In the genomic region with DNA sequence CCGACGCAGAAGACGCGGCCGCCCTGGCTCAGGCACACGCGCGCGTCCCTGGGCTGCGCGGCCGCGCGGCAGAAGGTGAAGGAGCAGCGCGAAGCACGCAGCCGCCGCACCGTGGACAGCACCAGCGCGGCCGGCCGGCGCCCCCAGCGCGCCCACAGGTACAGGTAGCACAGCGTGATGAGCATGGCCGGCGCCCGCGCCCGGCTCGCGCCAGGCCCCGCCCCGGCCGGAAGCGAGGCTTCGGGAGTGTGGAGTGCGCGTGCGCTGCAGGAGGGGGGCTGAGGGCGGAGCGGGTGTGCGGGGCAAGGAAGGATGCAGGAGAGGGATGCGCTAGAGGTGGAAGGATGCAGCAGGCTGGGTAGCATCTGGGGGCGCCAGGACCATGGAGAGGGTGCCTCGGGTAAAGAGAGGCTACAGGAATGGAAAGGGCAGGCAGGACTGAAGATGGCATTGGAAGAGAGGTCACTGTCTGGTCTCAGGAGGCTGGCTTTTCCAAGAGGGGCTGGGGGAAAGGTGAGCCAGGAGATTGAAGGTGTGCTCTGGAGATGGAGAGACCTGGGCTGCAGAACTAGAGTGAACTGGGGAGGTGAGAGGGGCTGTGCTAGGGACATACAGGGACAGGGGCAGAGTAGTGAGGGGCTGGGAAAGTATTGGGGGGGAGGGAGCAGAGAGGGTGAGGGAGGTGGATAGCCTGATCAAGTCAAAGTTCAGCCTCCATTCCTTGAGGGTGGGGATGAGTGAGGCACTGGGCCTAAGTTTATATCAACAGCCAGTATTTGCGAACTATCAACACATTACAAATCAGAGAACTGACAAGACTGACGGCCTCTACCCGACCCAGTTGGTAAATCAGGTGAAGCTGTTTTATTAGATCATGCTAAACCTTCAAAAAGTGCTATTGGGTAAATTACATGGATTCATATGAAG, we compare ENCODE assay signal across 8 mouse cellular contexts. TPM values are rescaled to one million over a fixed set of nuclear protein-coding genes. Genes with fewer than 3 reads are reported as not detected.
DNase-seq lines count a peak whose midpoint lies in the region; ATAC-seq and TF ChIP-seq lines count a peak whose summit lies in the region.

No protein-coding gene starts in this region.

- no peaks in the 10 kb centered on the region for H3K27me3 ChIP-seq in cerebellum, adult 2 months (ENCODE audit: control insufficient read depth, insufficient read depth, low read length)
- peaks cover 3% of the 10 kb centered on the region; the same call in 1 of the 2 replicates for H3K27me3 ChIP-seq in hindbrain, embryonic 13.5 days

- peak overlapping the region; percentile 84 for H3K4me3 ChIP-seq in cerebellum, adult 2 months (replicated peaks; ENCODE audit: insufficient read depth, low read depth, low read length)
- H3K4me3 ChIP-seq in hindbrain, embryonic 13.5 days = peak overlapping the region; percentile 88

- TF ChIP-seq CTCF in cerebellum, adult 2 months (IDR thresholded peaks at IDR 0.05; ENCODE audit: borderline replicate concordance, insufficient read depth, low read depth, low read length) = no peak

- peak; percentile 97 for ATAC-seq in hindbrain, embryonic 13.5 days (ENCODE audit: low FRiP score)

- DNase-seq in NIH3T3 (ENCODE audit: low read depth) = peak; percentile 84
- DNase-seq in cerebellum, adult 2 months = peak; percentile 91
- peak; percentile 51 to 66 for DNase-seq in frontal cortex, postnatal 25 days (ENCODE audit: low spot score in 2 of 2)
- DNase-seq in layer of hippocampus, postnatal 36 days = peak; percentile 75 to 78
- peak; percentile 75 for DNase-seq in lung, postnatal 25 days (ENCODE audit: low spot score)
- DNase-seq in retina, embryonic 14.5 days (ENCODE audit: low spot score) = peak; percentile 85
- DNase-seq in thymus, postnatal 25 days = peak; percentile 87

- H3K4me1 ChIP-seq in cerebellum, adult 2 months (ENCODE audit: control insufficient read depth, insufficient read depth, low read length) = peaks cover 3% of the 10 kb centered on the region
- peaks cover 14% of the 10 kb centered on the region for H3K4me1 ChIP-seq in hindbrain, embryonic 13.5 days (replicated peaks)

- H3K4me2 ChIP-seq in hindbrain, embryonic 13.5 days = peak overlapping the region; percentile 98

- peak; percentile 98 for TF ChIP-seq POLR2A in cerebellum, adult 2 months (IDR thresholded peaks at IDR 0.05; ENCODE audit: borderline replicate concordance, insufficient read depth, low read length)

- H3K27ac ChIP-seq in cerebellum, adult 2 months (ENCODE audit: insufficient read depth, low read length) = peak overlapping the region; percentile 80
- peak overlapping the region; percentile 88 for H3K27ac ChIP-seq in hindbrain, embryonic 13.5 days

- H3K36me3 ChIP-seq in hindbrain, embryonic 13.5 days = no peaks in the 10 kb centered on the region

- WGBS in cerebellum, adult 2 months = 4% methylated on average over 52 of the region's 52 CpGs
- WGBS in hindbrain, embryonic 13.5 days = 6% methylated on average over 52 of the region's 52 CpGs

- H3K9me3 ChIP-seq in hindbrain, embryonic 13.5 days = no peaks in the 10 kb centered on the region

- H3K9ac ChIP-seq in hindbrain, embryonic 13.5 days = peak overlapping the region; percentile 91

RNA-seq across cellular contexts. Expression of a gene that starts 23.0 kb away (rescaled TPM):
- polyA plus RNA-seq in cerebellum, adult 2 months (2012; rRNA removed) = 17.5 and 19.3 TPM in 2 replicates
- polyA plus RNA-seq in hindbrain, embryonic 13.5 days (2015; fragmentation: Nextera tagmentation; extraction: Ambion mirVana) = 8.0 and 9.3 TPM in 2 replicates
- 10 to 100 TPM; 12.8 to 13.0 TPM for total RNA-seq in layer of hippocampus, postnatal 36 days (2021)

RNA-seq across cellular contexts. Expression of a gene that starts 37.9 kb away (rescaled TPM):
- polyA plus RNA-seq in cerebellum, adult 2 months (2012; rRNA removed) = 0.46 TPM in 2 replicates
- polyA plus RNA-seq in hindbrain, embryonic 13.5 days (2015; fragmentation: Nextera tagmentation; extraction: Ambion mirVana) = 1.8 and 2.7 TPM in 2 replicates
- not detected for total RNA-seq in layer of hippocampus, postnatal 36 days (2021)

Comparison
In these comparisons a context has a peak if more than half of its experiments do, and no peak if none do; other contexts are left out.
1. Peak in every context shown above with its lines: DNase-seq, ATAC-seq, H3K4me3 ChIP-seq and H3K27ac ChIP-seq.